Mouse (Mus musculus): ENCODE measurements around the gene Ankrd23.

GRCm38 (mm10) chr1:36533546-36533945 lies 3.1 kb downstream of the Ankrd23 start:
- no peak for TF ChIP-seq CTCF (IDR thresholded peaks at IDR 0.05; ENCODE audit: low read depth)
- TF ChIP-seq EP300 (IDR thresholded peaks at IDR 0.05; ENCODE audit: low read depth), result no peak
